Mouse (Mus musculus): ENCODE data around the gene Dnmbp. TPM values are rescaled to one million over a fixed set of nuclear protein-coding genes. Genes with fewer than 3 reads are reported as not detected.

The Dnmbp gene
- total RNA-seq, 4 experiments from 2014 or later, result 10.8 to 13.3 (median 11.7) TPM

- DNase-seq (ENCODE audit: low spot score in 2 of 2), result peak in 1 of 2 experiments; percentile 41
These were observed 60.4 kb downstream of the Dnmbp start for GRCm38 (mm10) chr19:43879401-43880212.

- no peak for DNase-seq (ENCODE audit: low spot score in 2 of 2)
These were observed 61.6 kb downstream of the Dnmbp start for GRCm38 (mm10) chr19:43878111-43879092.

- no peak for DNase-seq (ENCODE audit: low spot score in 2 of 2)
These were observed 62.6 kb downstream of the Dnmbp start for GRCm38 (mm10) chr19:43877364-43877763.

- DNase-seq (ENCODE audit: low spot score in 2 of 2), result no peak
These were observed 64.0 kb downstream of the Dnmbp start for GRCm38 (mm10) chr19:43875996-43876395.

- no peak for DNase-seq (ENCODE audit: low spot score in 2 of 2)
These were observed 65.6 kb downstream of the Dnmbp start for GRCm38 (mm10) chr19:43874351-43874750.

GRCm38 (mm10) chr19:43870418-43870817, 69.6 kb downstream of the Dnmbp start:
- no peak for DNase-seq (ENCODE audit: low spot score in 2 of 2)

GRCm38 (mm10) chr19:43857347-43857746, 82.6 kb downstream of the Dnmbp start:
- DNase-seq (ENCODE audit: low spot score in 2 of 2), result no peak

GRCm38 (mm10) chr19:43852837-43853545, 87.0 kb downstream of the Dnmbp start:
- DNase-seq (ENCODE audit: low spot score in 2 of 2), result no peak

GRCm38 (mm10) chr19:43851996-43852630, 87.9 kb downstream of the Dnmbp start:
- no peak for DNase-seq (ENCODE audit: low spot score in 2 of 2)

GRCm38 (mm10) chr19:43850026-43850425, 90.0 kb downstream of the Dnmbp start:
- DNase-seq (ENCODE audit: low spot score in 2 of 2), result no peak

- no peak for DNase-seq (ENCODE audit: low spot score in 2 of 2)
These were observed 92.0 kb downstream of the Dnmbp start for GRCm38 (mm10) chr19:43847966-43848365.

- no peak for DNase-seq (ENCODE audit: low spot score in 2 of 2)
These were observed 92.9 kb downstream of the Dnmbp start for GRCm38 (mm10) chr19:43847056-43847455.

GRCm38 (mm10) chr19:43845331-43845908, 94.6 kb downstream of the Dnmbp start:
- DNase-seq (ENCODE audit: low spot score in 2 of 2), result no peak

GRCm38 (mm10) chr19:43843184-43843583, 96.8 kb downstream of the Dnmbp start:
- DNase-seq (ENCODE audit: low spot score in 2 of 2), result no peak

- DNase-seq (ENCODE audit: low spot score in 2 of 2), result peak; percentile 38 to 77
These were observed 107.4 kb downstream of the Dnmbp start for GRCm38 (mm10) chr19:43832425-43833069.

- DNase-seq (ENCODE audit: low spot score in 2 of 2), result no peak
These were observed 113.1 kb downstream of the Dnmbp start for GRCm38 (mm10) chr19:43826855-43827254.

- DNase-seq (ENCODE audit: low spot score in 2 of 2), result no peak
These were observed 124.2 kb downstream of the Dnmbp start for GRCm38 (mm10) chr19:43815661-43816414.

- DNase-seq (ENCODE audit: low spot score in 2 of 2), result no peak
These were observed 126.7 kb downstream of the Dnmbp start for GRCm38 (mm10) chr19:43813315-43813714.

GRCm38 (mm10) chr19:43811419-43811818, 128.6 kb downstream of the Dnmbp start:
- no peak for DNase-seq (ENCODE audit: low spot score in 2 of 2)

All from layer of hippocampus, adult 8-10 months (tissue).